Mouse (Mus musculus): ENCODE data around the gene Arhgap23.

Gene Arhgap23

DNA sequence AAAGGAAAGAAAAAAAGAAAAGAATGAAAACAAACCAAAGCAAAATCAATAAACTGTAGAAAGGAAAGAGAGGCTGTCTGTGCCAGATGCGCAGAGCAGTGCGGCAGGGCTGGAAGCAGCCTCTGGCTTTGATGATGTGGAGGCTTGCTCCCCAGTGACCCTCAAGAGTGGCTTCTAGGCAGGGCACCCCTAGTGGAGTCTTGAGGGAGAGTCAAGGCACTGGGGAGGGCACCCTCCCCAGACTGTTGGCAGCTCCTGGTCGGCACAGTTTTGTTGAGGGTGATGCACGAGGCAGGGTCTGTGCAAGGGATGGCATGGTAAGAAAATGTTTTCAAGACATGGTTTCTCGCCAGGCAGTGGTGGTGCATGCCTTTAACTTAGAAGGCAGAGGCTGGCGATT, 47.2 kb downstream of the Arhgap23 start:
- DNase-seq (ENCODE audit: low read depth in 2 of 2, low spot score in 2 of 2) = no peak

DNA sequence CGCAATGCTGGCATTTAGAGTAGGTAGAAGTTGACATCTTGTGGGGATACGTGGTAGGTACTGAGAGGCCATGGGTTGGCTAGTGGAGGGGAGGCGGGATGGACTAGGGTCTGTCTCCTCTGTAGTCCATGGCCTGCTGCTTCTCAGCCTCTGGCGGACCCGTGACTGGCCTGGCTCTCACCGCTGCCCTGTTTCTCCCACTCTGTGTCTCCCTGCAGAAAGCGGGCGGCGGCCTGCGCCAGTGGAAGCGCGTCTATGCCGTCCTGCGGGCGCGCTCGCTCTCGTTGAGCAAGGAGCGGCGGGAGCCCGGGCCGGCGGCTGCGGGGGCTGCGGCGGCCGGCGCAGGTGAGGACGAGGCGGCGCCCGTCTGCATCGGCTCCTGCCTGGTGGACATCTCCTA, 47.8 kb downstream of the Arhgap23 start:
- DNase-seq (ENCODE audit: low read depth in 2 of 2, low spot score in 2 of 2) = no peak

DNA sequence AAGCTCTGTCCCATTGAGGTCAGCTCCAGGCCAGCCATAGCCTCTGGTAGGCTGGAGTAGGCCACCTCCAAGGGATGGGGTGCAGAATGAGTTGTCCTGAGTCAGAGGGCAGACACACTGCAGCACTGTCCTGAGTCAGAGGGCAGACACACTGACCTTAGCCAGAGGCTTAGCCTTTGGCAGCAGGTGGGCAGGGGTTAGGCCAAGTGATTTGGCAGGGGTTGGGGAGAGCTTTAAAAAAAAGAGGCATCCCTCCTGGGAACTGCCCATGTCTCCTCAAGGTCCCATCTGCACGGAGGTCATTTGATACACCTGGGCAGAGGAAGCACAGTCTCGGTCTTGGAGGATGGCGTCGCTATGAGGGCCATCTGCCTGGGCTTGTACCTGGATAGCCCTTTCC, 48.7 kb downstream of the Arhgap23 start:
- no peak for DNase-seq (ENCODE audit: low read depth in 2 of 2, low spot score in 2 of 2)

DNA sequence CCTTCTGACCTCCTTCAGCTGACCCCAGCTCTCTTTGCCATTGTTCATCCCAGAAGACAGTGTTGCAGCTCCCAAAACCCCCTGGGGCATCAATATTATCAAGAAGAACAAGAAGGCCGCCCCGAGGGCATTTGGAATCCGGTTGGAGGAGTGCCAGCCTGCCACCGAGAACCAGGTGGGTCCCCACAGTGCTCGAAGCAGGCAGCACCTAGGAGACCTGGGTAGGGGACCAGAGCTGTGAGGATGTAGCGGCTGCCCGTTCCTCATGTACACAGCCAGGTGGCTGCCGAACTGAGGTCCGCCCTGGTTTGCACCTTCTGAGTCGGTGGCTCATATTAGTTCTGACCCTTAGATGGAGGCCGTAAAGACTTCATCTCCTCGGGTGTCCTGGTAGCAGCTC, 50.6 kb downstream of the Arhgap23 start:
- DNase-seq (ENCODE audit: low read depth in 2 of 2, low spot score in 2 of 2) = no peak

DNA sequence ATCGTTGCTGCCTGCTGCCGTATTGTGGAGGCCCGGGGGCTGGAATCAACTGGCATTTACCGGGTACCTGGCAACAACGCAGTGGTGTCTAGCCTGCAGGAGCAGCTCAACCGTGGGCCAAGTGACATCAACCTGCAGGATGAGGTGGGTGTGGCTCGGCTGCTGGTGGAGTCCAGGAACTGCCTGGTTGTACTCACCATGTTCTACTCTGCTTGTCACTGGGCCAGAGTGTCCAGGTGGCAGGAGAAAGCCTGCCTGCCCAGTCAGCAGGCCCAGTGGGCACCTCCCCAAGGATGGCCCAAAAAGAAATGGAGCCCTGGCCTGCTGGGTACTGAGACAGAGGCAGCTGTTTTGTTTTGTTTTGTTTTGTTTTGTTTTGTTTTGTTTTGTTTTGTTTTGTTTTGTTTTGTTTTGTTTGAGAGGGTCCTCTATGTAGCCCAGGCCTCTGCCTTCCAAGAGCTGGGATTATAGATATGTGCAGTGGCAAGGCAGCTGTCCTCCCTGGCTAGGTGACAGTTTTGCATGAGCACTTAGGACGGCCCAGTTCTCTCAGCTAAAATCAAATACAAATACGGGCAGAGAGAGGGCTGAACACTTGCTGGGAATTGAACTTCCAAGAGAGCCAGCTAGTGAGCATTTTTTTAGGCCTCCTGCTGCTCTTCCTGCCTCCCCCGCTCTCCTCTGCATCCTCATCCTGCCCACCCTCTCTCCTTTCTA, 51.3 kb downstream of the Arhgap23 start:
- DNase-seq (ENCODE audit: low read depth in 2 of 2, low spot score in 2 of 2) = no peak

DNA sequence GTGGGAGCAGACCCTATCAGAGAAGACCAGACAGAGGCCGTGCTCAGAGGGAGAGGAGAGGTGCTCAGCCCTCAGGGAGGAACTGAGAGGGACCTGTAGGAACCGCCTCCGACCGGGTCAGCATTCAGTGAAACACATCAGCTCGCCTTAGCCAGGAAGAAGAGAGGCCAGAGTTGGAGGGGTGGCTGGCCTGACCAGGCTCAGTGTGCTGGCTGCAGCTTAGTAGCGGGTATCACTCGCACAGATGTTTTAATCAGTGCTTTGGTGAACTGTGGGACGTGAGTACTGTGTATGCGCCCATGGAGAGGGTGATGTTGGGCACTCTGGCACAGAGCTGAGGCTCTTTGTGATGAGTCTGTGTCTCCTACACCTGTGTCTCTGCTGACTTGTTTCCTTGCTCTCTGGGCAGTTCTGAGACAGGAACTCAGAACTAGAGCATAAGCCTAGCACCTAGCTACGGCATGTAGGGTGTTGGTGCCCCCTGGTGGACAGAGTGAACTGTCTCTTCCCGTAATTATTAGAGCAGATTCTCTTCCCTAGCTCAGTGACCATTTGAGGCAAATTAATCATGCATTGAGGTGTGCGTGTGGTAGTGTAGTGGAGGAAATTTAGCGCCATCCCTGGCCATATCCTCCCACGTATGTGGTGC, 53.4 kb downstream of the Arhgap23 start:
- DNase-seq (ENCODE audit: low read depth in 2 of 2, low spot score in 2 of 2) = peak; percentile 72 to 83

DNA sequence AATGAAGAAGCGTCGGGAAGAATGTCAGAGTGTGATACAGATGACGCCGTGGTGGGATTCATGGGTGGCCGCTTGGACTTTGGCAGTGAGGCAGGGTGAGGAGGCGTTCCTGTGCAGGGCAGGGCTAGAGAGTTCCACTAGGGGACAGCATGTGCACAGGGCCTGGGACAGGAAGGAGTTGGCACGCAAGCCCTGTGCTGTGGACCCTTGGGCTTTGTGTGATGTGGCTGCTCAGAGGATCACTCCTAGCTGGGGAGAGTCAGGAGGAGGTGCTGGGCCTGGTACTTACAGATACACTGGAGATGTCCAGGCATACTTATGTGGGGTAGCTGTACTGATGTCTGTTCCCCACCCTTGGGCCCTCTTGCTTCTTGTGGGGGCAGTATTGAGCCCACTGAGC, 54.5 kb downstream of the Arhgap23 start:
- no peak for DNase-seq (ENCODE audit: low read depth in 2 of 2, low spot score in 2 of 2)

DNA sequence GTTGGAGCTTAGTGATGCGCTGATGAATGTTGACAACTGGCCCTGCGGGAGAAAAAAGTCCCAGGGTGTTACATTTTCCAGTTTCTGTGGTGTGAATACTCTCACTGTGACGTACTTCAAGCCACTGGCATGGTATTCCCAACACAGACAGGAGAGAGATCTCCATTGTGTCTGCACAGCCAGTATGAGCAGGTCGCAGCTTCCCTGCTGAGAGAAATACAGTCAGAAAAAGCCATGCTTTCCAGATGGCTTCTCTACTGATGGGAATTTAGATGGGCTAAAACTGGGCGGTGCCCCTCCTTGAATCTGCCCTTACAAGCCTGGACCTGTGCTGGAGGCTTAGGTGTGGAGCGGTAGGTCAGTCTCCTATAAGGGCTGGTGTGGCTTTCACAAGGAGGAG, 55.9 kb downstream of the Arhgap23 start:
- no peak for DNase-seq (ENCODE audit: low read depth in 2 of 2, low spot score in 2 of 2)

DNA sequence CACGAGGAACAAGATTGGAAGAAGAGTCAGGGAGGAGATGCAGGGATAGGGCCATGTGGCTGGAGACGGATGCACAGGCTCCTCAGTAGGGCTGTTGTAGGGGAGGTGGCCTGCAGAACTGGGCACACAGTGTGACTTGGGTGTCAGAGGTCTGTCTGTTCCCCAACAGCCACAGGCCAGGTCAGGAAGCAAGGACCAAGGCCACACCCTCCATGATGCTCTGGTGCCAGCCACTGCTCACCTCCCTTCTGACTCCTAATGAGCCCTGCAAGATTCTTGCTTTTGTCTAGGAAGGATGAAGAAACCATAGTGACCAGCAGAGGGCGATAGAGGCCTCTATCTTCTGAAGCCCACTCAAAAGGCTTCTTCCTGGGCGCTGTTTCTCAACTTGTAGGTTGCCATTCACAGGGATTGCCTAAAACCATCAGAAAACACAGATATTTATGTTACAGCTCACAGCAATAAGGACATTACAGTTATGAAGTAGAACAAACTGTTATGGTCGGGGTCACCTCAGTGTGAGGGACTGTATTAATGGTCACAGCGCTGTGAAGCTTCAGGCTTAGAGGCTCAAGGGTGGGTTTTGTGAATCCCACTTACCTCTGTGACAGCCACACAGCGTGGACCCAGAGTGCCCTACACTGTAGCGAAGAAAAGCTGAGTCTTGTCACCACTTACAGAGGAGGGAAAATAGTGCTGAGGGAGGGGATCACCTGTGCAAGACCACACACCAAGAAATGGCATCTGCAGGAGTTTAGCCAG, 61.2 kb downstream of the Arhgap23 start:
- DNase-seq (ENCODE audit: low read depth in 2 of 2, low spot score in 2 of 2) = peak; percentile 58 to 71

DNA sequence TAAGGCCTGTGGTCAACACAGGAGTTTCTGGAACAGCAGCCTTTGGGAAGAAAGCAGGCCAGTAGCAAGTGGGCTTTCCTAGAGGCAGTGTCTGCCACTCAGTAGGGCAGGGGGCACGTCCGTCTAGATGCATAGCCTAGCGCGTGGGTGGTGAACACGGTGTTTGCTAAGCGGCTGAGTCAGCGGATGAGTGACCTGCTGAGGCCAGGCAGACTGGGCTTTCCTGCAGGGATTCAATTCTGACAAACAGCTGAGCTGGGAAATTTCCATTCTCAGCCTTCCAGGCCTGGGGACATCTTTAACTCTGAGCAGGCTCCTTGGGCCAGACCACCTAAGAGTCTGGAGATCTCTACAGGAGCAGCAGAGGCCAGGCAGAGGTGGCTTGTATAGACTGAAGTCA, 62.1 kb downstream of the Arhgap23 start:
- no peak for DNase-seq (ENCODE audit: low read depth in 2 of 2, low spot score in 2 of 2)

DNA sequence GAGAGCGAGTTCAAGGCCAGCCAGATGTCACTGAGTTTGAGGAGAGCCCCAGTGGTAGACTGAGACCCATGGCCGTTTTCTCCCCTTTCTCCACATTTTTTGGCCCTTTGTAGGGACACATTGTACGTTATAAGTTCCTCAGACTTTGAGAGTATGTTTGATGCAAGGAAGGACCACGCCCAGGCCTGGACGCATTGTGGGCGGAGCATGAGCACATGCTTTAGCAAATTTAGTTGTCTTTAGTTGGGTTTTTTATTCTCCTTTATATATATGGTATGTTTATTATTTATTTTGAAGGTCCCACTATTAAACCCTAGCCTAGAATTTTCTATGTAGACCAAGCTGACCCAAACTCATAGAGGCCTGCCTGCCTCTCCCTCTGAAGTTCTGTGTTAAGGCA, 63.0 kb downstream of the Arhgap23 start:
- DNase-seq (ENCODE audit: low read depth in 2 of 2, low spot score in 2 of 2) = no peak

DNA sequence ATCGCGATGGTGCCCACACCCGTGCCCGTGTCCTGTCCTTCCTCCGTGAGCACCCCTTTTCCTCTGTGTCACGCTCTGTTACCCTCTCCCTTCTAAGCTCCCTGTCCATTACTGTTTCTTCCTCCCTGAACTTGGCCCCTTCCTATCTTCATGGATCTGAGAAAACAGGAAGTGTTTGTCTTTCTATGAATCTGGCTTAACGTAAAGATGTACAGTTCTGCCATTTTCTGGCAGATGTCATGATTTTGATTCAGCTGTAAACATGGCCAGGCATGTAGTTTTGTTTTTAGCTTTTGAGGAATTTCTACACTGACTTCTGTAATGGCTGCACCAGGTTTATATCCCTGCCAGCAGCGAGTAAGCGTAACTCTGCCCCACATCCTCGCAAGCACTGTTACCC, 63.8 kb downstream of the Arhgap23 start:
- no peak for DNase-seq (ENCODE audit: low read depth in 2 of 2, low spot score in 2 of 2)

DNA sequence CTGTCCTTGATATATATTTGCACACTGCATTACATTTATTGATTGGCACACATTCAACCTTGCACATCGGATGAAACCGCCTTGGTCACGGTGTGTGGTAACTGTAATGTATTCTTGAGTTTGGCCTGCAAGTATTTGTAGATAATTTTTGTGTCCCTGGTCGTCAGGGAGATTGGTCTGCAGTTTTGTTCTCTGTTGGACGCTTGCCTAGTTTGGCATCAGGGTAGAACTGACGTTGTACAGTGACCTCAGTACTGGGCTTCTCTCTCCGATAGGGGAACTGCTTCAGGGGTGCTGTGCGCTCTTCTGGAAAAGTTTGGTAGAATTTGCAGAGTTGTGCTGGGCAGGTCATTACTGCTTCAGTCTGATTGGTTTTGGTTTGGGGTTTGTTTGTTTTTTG, 64.5 kb downstream of the Arhgap23 start:
- no peak for DNase-seq (ENCODE audit: low read depth in 2 of 2, low spot score in 2 of 2)

DNA sequence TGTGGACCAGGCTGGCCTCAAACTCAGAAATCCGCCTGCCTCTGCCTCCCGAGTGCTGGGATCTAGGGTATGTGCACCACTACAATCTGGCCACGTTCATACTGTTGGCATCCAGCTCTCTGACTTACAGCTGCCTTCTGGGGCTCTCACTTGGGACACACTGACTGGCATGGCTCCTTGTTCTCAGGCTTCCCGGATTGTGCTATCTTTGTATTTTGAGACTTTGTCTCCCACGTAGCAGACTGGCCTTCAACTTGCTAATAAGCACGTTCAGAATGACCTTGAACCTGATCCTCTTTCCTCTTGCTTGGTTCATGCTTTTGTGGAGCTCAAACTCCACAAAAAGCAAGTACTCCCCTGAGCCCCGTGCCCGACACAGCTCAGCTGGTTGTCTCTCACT, 70.3 kb downstream of the Arhgap23 start:
- DNase-seq (ENCODE audit: low read depth in 2 of 2, low spot score in 2 of 2) = no peak

DNA sequence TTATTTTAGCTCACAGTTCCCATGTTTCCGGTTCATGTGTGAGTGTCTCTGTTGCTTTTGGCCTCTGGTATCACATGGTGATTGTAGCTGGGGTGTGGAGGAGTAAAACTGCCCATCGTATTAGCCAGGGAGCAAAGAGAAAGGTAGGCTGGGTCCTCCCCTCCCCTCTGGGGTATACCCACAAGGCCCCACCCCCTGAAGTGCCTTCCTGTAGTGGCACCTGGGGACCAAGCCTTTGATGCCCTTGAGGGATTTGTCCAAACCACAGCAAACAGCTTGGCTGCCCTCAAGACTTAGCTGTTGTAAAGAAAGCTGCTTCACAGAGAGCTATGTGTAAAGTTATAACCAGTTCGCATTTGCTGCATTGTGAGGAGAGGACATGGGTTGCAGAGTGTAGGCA, 72.3 kb downstream of the Arhgap23 start:
- DNase-seq (ENCODE audit: low read depth in 2 of 2, low spot score in 2 of 2) = no peak

DNA sequence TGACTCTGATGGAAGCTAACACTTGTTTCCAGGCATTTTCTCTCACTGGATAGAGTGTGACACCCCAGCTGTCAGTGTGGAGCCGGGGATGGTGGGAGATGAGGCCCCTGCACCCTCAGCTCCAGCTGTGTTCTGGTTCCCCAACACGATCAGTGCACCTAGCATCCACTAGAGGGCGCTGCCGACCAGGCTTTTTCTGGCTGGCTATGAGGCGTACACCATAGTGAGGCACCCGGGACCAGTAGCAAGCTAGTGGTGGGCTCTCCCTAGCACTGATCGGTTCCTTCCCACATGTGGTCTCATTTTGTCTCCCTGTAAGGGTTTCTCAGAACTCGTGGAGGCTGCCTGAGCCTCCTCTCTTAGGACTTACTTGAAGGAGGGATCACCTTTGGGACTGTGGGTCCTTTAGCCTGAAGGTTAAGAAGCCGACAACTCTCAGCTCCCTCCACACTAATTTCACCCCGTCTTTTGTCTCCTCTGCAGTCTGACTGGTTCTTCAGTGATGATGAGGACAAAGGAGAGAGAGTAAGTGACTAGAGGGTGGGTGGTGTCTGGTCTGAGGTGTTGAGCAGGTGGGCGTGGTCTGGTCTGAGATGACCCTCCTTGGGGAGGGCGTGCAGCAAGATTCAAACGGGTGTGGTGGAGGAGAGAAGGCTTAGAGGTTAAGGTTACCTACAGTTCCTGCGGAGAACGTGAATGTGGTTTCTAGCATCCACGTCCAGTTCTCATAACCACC, 74.4 kb downstream of the Arhgap23 start:
- peak; percentile 78 to 82 for DNase-seq (ENCODE audit: low read depth in 2 of 2, low spot score in 2 of 2)

DNA sequence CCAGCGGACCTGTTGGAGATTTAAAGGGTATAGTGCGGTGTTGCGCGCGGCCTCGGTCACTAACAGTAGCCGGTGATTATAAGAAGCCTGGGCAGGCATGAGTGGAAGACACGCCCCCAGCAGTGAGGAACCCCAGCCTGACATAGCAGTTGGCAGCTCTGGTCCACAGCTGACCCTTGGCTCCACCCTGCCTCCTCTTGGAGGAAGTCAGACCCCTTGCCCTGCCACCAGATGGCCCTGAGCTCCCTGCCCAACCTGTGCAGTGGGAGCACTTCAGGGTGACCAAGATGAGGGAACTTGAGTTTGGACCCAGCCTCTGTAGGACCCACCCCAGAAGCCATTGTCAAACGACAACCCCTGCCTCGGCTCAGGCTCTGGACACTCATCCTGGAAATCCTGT, 76.3 kb downstream of the Arhgap23 start:
- DNase-seq (ENCODE audit: low read depth in 2 of 2, low spot score in 2 of 2) = no peak

DNA sequence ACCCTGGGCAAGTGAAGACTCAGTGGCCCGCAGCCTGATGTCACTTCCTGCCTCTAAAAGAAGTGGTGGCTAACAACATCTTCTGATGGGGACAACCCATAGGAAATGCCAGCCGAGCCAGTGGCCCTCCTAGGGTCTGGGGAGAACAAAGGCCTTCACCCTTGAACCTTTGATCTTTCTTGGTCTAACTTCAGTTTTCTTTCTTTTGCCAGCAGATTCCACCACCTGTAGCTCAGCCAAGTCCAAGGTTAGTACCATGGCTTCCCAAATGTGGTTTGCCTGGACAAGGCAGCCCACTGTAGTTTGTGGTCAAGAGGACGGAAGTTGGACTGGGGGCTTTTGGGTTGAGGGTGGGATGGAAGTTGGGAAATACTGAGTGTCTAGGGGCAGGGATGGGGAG, 77.5 kb downstream of the Arhgap23 start:
- DNase-seq (ENCODE audit: low read depth in 2 of 2, low spot score in 2 of 2) = no peak

DNA sequence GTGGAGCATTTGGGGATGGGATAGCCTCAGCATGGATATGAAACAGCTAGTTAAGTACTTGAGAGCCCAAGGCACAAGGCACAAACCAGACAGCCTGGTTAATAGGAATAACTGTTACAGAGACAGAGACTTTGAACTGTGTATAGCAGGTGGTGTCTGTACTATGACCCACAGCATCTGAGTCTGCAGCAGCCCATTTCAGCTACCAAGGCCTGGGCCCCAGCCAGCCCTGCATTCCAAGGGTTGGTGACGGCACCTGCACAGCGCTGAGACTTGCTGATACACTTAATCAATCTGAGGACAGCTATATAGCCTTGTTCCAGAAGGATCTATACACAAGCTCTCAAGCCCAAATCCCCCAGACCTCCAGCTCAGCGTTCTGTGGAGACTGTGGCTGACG, 82.2 kb downstream of the Arhgap23 start:
- no peak for DNase-seq (ENCODE audit: low read depth in 2 of 2, low spot score in 2 of 2)

DNA sequence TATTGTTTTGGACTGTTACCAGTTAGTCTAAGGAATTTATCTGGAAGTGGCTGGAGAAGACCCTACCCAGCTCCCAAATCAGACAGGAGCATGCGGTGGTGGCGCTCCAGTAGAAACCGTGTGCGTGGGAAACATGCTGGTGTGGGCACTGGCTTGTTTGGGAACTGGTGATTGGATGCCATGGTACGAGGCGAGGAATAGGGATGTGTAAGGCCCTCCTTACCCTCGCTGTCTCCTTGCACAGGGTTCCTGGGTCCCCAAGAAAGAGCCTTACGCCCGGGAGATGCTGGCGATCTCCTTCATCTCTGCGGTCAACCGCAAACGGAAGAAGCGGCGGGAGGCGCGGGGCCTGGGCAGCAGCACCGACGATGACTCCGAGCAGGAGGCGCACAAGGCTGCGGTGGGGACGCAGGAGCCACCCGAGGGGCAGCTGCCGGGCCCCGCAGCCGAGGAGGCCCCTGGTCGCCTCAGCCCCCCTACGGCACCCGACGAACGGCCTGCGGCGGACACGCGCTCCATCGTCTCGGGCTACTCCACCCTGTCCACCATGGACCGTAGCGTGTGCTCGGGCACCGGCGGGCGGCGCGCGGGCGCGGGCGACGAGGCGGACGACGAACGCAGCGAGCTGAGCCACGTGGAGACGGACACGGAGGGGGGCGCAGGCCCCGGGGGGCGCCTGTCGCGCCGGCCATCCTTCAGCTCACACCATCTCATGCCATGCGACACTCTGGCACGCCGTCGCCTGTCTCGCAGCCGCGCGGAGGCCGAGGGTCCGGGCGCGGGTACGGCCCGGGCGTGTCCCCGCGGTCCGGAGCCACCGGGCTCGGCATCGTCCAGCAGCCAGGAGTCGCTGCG, 84.8 kb downstream of the Arhgap23 start, which contains the start of gene 4933428G20Rik:
Gene 4933428G20Rik (minus strand): TSS at position 476 of the 855 bp plus-strand sequence.
- DNase-seq (ENCODE audit: low read depth in 2 of 2, low spot score in 2 of 2) = no peak

All from CD8-positive naive resting alpha-beta T cell, adult 2 months (primary cell).